Mouse (Mus musculus) natural killer cell, adult 2 months (primary cell): Measurements from ENCODE around the gene Cog4.

Source experiments
- DNase-seq, 2 experiments: peaks; one replicate each; pipeline ENCODE4 v3.0.0; 2022; ENCODE audit warnings: low spot score in 2 of 2

Cog4 gene

GRCm38 (mm10) chr8:110846405-110847170, at the start of gene Cog4, which contains the start of gene Sf3b3:
Gene Cog4 (plus strand): TSS chr8:110846600.
Gene Sf3b3 (minus strand): TSS chr8:110846787.
- peak; percentile 85 to 87 for DNase-seq

DNA sequence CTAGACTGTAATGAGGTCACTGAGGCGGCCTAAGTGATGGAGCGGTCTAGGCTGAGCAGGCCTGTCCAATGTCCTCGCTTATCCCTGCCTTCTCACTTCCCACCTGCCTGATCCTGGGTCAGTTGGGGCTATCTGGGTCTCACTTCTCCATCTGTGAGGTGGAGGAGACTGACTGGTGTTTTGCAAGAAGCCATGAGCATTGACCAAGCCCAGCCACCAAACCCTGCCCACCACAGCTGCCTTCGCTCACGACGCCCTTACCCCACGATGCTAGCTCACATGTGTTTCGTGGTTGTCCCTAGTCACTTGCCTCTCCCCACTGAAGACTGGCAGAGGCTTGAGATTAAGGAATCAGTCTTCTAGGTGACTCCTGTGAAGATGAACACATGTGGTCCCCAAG, 49.3 kb upstream of the Cog4 start:
- no peak for DNase-seq

GRCm38 (mm10) chr8:110802988-110803387, 43.4 kb upstream of the Cog4 start:
- no peak for DNase-seq

- DNase-seq, result no peak
Measured at GRCm38 (mm10) chr8:110803856-110804255, 42.5 kb upstream of the Cog4 start.

DNA sequence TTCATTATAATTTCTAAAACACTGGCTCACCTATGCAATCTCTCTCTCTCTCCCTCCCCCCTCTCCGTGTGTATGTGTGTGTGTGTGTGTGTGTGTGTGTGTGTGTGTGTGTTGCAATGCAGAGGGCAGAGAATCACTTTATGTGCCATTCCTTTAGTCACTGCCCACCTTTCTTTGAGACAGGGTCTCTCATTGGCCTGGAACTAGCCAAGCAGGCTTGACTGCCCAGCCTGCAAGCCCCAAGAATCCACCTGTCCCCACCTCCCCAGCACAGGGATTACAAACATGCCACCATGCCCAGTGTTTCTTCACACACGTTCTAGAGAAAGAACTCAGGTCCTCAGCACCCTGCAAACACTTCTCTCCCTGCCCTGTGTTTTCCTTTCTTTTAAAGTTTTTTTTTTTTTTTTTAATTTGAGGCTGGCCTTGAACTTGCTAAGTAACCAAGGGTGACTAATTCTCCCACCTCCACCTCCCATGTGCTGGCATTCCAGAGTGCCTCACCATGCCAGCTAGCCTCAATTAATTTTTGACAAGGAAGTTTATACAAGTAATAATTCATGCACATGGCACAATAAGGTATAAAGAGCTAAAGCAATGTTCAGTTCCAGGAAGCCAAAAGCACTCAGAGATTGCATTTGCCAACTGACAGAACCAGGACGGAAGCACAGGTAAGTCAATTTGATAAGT, 41.4 kb upstream of the Cog4 start:
- DNase-seq, result no peak

DNA sequence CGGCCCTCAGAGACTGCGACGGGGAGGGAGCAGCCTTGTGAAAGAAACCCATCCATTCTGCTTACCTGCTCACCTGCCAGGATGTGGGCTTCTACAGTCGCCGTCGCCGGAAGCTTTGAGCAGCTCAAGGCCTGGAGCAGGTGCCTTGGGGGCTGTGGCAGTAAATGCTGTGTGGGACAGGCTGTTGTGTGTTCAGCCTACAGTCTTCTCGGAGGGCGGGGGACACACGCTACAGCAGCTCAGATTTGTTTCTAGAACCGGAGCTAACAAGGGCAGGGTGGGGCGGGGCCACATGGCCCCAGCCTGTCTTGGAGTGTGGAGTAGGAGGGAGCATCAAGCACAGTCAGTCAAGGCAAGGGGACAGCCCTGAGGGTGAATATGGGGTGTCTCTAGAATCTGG, 40.7 kb upstream of the Cog4 start, which contains the start of gene Il34:
Il34 (minus strand) TSS at position 256 of the 400 bp plus-strand sequence.
- DNase-seq, result no peak

- DNase-seq, result no peak
Measured at GRCm38 (mm10) chr8:110806146-110806545, 40.3 kb upstream of the Cog4 start.

- no peak for DNase-seq
Measured at GRCm38 (mm10) chr8:110808495-110809472, 37.6 kb upstream of the Cog4 start.

- DNase-seq, result no peak
Measured at GRCm38 (mm10) chr8:110809831-110810230, 36.6 kb upstream of the Cog4 start.

GRCm38 (mm10) chr8:110810481-110811065, 35.8 kb upstream of the Cog4 start:
- DNase-seq, result no peak

DNA sequence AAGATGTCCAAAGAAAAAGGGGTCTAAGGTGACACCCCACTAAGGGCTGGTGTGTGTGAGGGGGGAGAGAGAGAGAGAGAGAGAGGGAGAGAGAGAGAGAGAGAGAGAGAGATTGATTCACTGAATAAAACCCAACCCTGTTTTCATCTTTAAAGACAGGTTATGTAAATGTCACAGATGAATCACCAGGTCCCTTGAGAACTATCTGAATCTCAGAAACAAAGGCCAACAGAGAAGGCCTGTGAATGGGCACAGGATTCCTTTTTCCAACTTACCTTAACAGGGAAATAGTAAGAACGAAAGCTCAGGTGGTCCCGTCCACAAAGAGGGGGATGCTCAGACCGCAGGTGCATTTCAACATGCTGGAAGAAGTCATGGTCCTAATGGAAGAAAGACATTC, 35.3 kb upstream of the Cog4 start:
- DNase-seq, result no peak

GRCm38 (mm10) chr8:110811793-110812192, 34.6 kb upstream of the Cog4 start:
- no peak for DNase-seq

GRCm38 (mm10) chr8:110812349-110813080, 33.9 kb upstream of the Cog4 start:
- DNase-seq, result no peak

- DNase-seq, result peak in 1 of 2 experiments; percentile 34
Measured at GRCm38 (mm10) chr8:110813081-110813812, 33.2 kb upstream of the Cog4 start.

DNA sequence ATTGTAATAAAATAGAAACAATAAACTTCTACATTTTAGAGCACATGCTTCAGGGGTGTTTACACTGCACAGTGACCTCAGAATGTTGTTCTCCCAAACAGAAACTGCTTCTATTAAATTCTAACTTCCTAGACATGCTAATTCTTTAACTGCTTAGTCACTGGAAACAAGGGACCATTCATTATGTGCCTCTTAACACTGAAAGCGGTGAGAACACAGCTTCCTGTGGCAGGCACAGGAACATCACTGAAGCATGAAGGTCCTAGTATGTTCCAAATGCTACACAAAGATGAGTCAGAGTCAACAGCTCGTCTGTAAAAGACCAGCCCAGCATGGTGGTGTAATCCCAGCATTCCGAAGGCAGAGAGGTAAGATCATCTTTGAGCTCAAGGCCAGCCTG, 31.1 kb upstream of the Cog4 start:
- DNase-seq, result no peak

- DNase-seq, result no peak
Measured at GRCm38 (mm10) chr8:110816990-110817389, 29.4 kb upstream of the Cog4 start.

- no peak for DNase-seq
Measured at GRCm38 (mm10) chr8:110818593-110818992, 27.8 kb upstream of the Cog4 start.

- DNase-seq, result no peak
Measured at GRCm38 (mm10) chr8:110820257-110820656, 26.1 kb upstream of the Cog4 start.

GRCm38 (mm10) chr8:110821960-110822359, 24.4 kb upstream of the Cog4 start:
- no peak for DNase-seq

GRCm38 (mm10) chr8:110824861-110825260, 21.5 kb upstream of the Cog4 start:
- DNase-seq, result no peak
